Mouse (Mus musculus) ES-CJ7 (cell line): Measurements from ENCODE around the gene Atp5h.

ENCODE experiments used
- DNase-seq: peaks from one replicate; pipeline ENCODE4 v3.0.0; 2011; ENCODE audit warnings: low read depth, low spot score

Atp5h gene

GRCm38 (mm10) chr11:115439326-115439725 is 19.6 kb upstream of the Atp5h start:
- DNase-seq, result no peak

GRCm38 (mm10) chr11:115437571-115438122 is 17.9 kb upstream of the Atp5h start:
- DNase-seq, result no peak

DNA sequence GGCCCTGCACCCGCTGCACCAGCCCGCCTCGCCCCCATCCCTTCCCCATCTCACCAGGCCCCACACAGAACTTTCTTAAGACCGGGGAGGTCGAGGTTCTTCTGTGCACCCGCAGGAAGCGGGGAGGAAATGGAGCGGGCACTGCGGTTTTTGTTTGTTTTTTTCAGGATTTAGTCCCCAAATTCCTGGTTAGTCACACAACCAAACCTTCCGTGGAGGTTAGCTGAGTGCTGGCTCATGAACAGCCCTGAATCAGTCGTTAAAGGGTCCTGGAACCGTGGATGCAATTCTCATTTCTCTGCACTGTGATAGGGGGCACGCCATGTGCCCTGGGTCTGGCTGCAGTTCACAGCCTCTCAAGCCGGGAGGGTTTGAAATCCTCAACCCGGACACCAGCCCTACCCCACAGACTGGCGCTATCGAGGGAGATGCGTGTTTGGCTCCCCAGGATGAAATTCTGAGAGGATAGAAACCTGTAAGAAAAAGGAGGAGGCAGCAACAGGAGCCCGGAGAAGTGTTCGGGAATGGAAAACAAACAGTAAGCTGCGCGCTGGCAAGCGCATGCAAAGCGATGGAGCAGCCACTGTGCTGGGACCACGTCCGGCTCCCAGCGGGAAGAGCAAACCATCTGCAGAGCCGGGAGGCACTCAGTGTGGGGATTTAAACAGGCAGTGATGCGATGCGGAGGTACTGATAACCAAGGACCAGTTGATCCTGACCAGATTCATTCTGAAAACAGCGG is 16.0 kb upstream of the Atp5h start:
- DNase-seq, result peak; percentile 50

GRCm38 (mm10) chr11:115433342-115433741 is 13.6 kb upstream of the Atp5h start:
- no peak for DNase-seq

DNA sequence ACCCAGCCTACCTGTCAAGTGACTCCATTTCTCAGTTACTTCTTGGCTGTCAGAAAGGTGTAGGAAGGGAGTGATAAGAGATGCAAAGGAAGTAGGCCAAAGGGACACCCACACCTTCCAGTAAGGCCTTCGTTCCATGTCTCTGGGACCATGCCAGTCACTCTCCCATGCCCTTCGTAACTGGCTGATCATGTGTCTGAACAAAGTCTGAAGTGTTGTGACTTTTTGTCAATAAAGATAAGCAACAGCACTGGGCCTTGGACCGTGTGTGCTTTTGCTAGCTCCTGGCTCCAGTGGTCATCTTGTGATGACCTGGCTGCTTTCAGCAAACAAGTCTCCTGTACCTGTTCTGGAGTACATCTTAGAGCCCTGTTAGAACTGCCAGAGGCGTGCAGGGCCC is 13.1 kb upstream of the Atp5h start:
- no peak for DNase-seq

DNA sequence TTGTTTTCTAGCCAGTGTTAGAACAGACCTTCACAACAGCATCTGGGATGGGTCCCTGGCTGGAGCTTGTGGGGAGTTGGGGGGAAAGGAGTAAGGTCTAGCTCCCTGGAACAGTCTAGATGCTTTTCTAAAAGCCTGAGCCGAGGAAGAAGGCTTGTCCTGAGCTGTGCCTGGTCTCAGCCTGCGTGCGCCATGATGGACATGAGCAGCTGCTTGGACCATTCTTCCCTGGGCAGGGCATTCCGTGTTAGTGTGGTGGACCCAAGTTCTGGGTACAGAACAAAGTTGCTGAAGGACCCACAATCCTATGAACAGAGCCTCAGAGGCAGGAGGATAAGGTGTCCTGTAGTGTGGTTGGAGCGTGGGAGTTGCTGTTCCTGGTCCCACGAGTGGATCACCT is 10.8 kb upstream of the Atp5h start:
- no peak for DNase-seq

DNA sequence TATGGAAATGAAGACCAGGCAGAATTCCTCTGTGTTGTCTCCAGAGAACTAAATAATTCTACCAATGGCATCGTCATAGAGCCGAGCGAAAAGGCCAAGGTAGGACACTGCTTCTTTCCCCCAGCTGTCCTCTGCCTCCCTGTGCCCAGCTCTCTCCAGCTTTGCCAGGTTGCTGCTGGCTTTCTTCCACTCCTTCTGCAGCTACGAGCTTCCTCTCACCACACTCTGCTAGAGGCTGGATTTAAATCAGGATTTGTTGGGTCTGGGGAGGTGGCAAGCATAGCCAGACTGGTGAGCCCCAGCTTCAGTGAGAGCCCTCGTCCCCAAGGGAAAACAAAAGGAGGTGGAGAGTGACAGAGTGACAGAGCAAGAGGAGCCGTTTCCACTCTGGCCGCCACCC is 9.5 kb upstream of the Atp5h start:
- DNase-seq, result no peak

- DNase-seq, result peak; percentile 92
These were observed 7.9 kb upstream of the Atp5h start for GRCm38 (mm10) chr11:115427482-115428331.

- DNase-seq, result no peak
These were observed 5.9 kb upstream of the Atp5h start for GRCm38 (mm10) chr11:115425671-115426070.

DNA sequence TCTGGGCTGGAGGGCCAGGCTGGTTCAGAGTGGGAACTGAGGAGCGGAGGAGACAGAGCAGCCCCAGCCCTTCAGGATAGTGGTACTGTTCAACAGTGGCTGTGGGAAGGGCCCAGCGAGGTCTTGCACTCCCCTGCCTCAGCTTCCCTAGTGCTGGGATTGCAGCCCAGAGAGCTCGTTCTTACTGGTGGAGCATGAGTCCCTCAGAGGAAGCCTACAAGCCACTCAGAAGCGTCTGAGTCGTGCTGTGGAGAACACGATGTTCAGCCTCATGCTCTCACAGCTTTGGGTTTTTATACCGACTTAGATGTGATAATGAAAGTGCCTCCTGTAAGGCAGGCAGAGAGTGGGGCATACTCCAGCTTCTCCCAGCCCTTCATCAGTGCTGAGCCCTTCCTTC is 4.9 kb upstream of the Atp5h start:
- no peak for DNase-seq

GRCm38 (mm10) chr11:115423091-115423490 is 3.3 kb upstream of the Atp5h start:
- no peak for DNase-seq

- no peak for DNase-seq
These were observed 2.2 kb upstream of the Atp5h start for GRCm38 (mm10) chr11:115421972-115422371.

DNA sequence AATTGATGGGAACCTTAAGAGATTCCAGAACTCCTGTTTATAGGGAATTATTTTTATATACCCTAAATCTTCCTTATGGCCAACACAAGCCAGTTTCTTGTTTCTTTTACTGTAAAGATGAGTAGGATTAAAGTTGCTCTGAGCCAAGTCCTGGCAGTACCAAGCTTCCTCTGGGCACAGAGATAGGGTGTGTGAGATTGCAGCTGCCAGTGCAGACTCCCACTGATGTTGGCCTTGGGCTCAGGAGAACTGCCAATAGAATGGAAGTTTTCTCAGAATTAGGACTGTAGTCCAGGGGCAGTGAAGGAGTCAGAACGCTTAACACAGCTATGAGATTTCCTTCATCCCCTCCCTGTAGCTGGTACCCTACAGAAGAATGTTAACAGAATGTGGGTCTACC is 1.6 kb upstream of the Atp5h start:
- no peak for DNase-seq

- DNase-seq, result no peak
These were observed 801 bp upstream of the Atp5h start for GRCm38 (mm10) chr11:115420336-115421190.

DNA sequence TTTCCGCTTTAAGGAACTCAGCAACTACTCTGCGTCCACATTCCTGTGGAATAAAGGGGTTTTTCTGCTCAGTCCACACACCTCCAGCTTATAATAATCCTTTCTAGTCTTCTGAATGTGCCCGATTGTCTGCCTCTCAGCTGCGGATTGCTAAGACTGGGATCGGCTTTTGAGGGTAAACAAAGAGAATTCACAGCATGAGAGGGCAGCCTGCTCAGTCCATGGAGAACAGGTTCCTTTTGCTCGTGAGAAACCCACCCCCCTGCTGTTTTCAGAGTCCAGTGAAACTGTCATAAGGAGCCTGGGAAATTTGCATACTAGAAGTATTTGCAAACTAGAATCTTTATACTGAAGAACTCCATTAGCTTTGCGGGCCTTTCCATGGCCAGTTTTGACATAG is 10.2 kb downstream of the Atp5h start:
- no peak for DNase-seq

GRCm38 (mm10) chr11:115408266-115408920 is 11.4 kb downstream of the Atp5h start:
- DNase-seq, result no peak

DNA sequence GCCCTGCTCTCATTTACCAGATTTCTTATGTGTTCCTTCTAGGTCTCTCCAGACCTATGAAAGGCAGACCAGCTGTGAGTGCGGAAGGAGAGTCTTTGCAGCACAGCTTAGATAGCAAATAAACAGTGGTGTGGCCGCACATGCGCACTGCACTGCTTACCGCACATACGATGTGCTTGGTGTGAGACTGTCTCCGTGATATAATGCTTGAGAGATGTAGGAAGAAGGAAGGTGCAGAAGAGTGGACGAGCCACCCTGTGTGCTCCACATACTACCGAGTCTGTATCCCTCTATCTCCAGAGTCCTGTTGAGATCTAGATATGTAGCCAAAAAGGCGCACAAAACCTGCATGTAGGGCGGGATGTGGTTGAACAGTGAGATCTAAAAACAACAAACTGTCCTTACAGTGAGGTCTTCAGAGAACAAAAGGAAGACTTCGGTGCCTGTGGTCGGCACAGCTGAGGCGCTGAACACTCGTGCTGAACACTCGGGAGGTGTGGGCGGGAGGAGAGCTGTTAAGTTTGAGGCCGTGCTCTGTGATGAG is 12.8 kb downstream of the Atp5h start:
- DNase-seq, result no peak

DNA sequence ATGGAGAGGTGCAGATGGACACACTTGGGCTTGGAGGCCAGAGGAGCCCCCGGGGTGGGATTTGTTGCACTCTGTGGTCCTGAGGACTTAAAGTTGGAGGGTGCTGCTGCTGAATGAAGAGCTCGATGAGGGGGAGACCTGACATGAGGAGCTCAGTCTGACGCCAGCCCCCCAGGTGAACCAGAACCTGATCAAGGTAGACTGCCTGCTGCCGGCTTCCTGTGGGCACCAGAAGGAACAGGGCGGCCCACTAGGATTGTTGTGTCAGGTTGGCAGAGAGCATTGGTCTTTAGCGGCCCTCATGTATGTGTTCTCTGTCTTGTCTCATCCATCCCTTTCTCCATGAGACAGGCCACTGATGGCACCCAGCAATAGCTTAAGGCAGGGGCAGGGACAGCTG is 14.0 kb downstream of the Atp5h start:
- no peak for DNase-seq

GRCm38 (mm10) chr11:115403338-115404124 is 16.2 kb downstream of the Atp5h start, which contains the start of gene Mrpl58:
Gene Mrpl58 (plus strand): TSS chr11:115403752.
- peak; percentile 87 for DNase-seq
